ENCODE assay signal across 14 mouse cellular contexts in genomic region chr17:36019519-36019918, GRCm38 (mm10). TPM values are rescaled to one million over a fixed set of nuclear protein-coding genes. Genes with fewer than 3 reads are reported as not detected.
DNase-seq lines count a peak whose midpoint lies in the region; ATAC-seq and TF ChIP-seq lines count a peak whose summit lies in the region.
"Had no signal": no experiment of that assay in that cellular context is flagged by ENCODE, and none has a peak within 500 bp of the region (broad histone marks: within the 10 kb centered on the region; RNA-seq: fewer than 3 reads in every experiment).

No protein-coding gene starts in this region.

- H3K4me3 ChIP-seq in heart, embryonic 12.5 days, result peak overlapping the region; percentile 29
- H3K4me3 ChIP-seq in left cerebral cortex, adult 2 months, result no peak overlapping the region
- peak overlapping the region; percentile 52 for H3K4me3 ChIP-seq in MEL (ENCODE audit: control insufficient read depth in 1 of 2, insufficient read depth in 1 of 2, low read depth in 2 of 2, low read length in 2 of 2)
- peak overlapping the region; percentile 65 for H3K4me3 ChIP-seq in liver, embryonic 16.5 days (ENCODE audit: low read depth, low read length)
- H3K4me3 ChIP-seq: embryonic facial prominence, embryonic 13.5 days; forebrain, embryonic 13.5 days; hindbrain, embryonic 12.5 days; neural tube, embryonic 13.5 days had no signal

- H3K27me3 ChIP-seq in heart, embryonic 12.5 days (replicated peaks), result no peaks in the 10 kb centered on the region
- H3K27me3 ChIP-seq in MEL (ENCODE audit: control insufficient read depth in 1 of 2, insufficient read depth in 2 of 2, low read length in 2 of 2), result no peaks in the 10 kb centered on the region
- H3K27me3 ChIP-seq in liver, embryonic 16.5 days (ENCODE audit: control insufficient read depth, insufficient read depth, low read depth, low read length), result no peaks in the 10 kb centered on the region
- H3K27me3 ChIP-seq: embryonic facial prominence, embryonic 13.5 days; forebrain, embryonic 13.5 days; hindbrain, embryonic 12.5 days; neural tube, embryonic 13.5 days had no signal

- no peak for TF ChIP-seq CTCF in left cerebral cortex, adult 2 months (IDR thresholded peaks at IDR 0.05)
- TF ChIP-seq CTCF in MEL (IDR thresholded peaks at IDR 0.05 in 2 of 3, conservative IDR thresholded peaks at IDR 0.05 in 1 of 3; ENCODE audit: control insufficient read depth in 1 of 3, insufficient read depth in 1 of 3, low read depth in 2 of 3, low read length in 3 of 3, poor library complexity in 1 of 3, severe bottlenecking in 1 of 3), result no peak

- TF ChIP-seq POLR2A in MEL (IDR thresholded peaks at IDR 0.05; ENCODE audit: control insufficient read depth in 1 of 2, insufficient read depth in 1 of 2, low read depth in 1 of 2, low read length in 2 of 2, poor library complexity in 1 of 2), result no peak

- DNase-seq in heart, postnatal 10 days, result no peak
- no peak for DNase-seq in left cerebral cortex, adult 2 months (ENCODE audit: extremely low spot score in 1 of 2, low spot score in 2 of 2)
- no peak for DNase-seq in left cerebral cortex, adult 11 months (ENCODE audit: low spot score)
- peak; percentile 34 for DNase-seq in MEL (ENCODE audit: low read depth, low spot score)
- no peak for DNase-seq in left cerebral cortex, postnatal 10 days (ENCODE audit: extremely low spot score in 1 of 2, low spot score in 2 of 2)
- DNase-seq: cerebellum, postnatal 25 days; left cerebral cortex, postnatal 4 days had no signal

- intact Hi-C loops in heart, postnatal 10 days (cut with DNase I), result no loop called here
- intact Hi-C loops in left cerebral cortex, adult 2 months (cut with DNase I), result no loop called here
- intact Hi-C loops in left cerebral cortex, postnatal 10 days (cut with DNase I), result no loop called here

- H3K79me2 ChIP-seq in MEL (ENCODE audit: control insufficient read depth, insufficient read depth, low read length, poor library complexity), result peaks cover 77% of the 10 kb centered on the region

- WGBS in heart, embryonic 12.5 days, result 64% methylated on average over 3 of the region's 3 CpGs
- WGBS in liver, embryonic 16.5 days (ENCODE audit: insufficient replicate concordance), result 53% methylated on average over 3 of the region's 3 CpGs

- peak overlapping the region; percentile 78 for H3K27ac ChIP-seq in heart, embryonic 12.5 days (ENCODE audit: poor library complexity, severe bottlenecking)
- peak overlapping the region; percentile 83 for H3K27ac ChIP-seq in left cerebral cortex, adult 2 months
- H3K27ac ChIP-seq in MEL (ENCODE audit: control insufficient read depth, low read depth, low read length), result peak overlapping the region; percentile 97
- H3K27ac ChIP-seq in liver, embryonic 16.5 days (ENCODE audit: low read length), result peak overlapping the region; percentile 97
- H3K27ac ChIP-seq: embryonic facial prominence, embryonic 13.5 days; forebrain, embryonic 13.5 days; hindbrain, embryonic 12.5 days; neural tube, embryonic 13.5 days had no signal

- peak overlapping the region; percentile 57 for H3K4me2 ChIP-seq in heart, embryonic 12.5 days
- peak overlapping the region; percentile 76 for H3K4me2 ChIP-seq in liver, embryonic 16.5 days (ENCODE audit: low read depth, low read length)
- H3K4me2 ChIP-seq: embryonic facial prominence, embryonic 13.5 days; forebrain, embryonic 13.5 days; hindbrain, embryonic 12.5 days; neural tube, embryonic 13.5 days had no signal

- ATAC-seq in heart, embryonic 12.5 days (ENCODE audit: insufficient number of reproducible peaks, low FRiP score), result no peak
- no peak for ATAC-seq in liver, embryonic 16.5 days (ENCODE audit: low read depth)
- ATAC-seq: forebrain, embryonic 13.5 days; midbrain, embryonic 16.5 days had no signal

- peak overlapping the region; percentile 34; the same call in 1 of the 2 replicates for H3K9ac ChIP-seq in heart, embryonic 12.5 days
- H3K9ac ChIP-seq in MEL (ENCODE audit: control insufficient read depth, low read depth, low read length, poor library complexity, severe bottlenecking), result peak overlapping the region; percentile 60
- H3K9ac ChIP-seq in liver, embryonic 16.5 days (ENCODE audit: low read depth, low read length), result peak overlapping the region; percentile 73
- H3K9ac ChIP-seq: embryonic facial prominence, embryonic 13.5 days; forebrain, embryonic 13.5 days; hindbrain, embryonic 12.5 days; neural tube, embryonic 13.5 days had no signal

- H3K4me1 ChIP-seq in heart, embryonic 12.5 days (replicated peaks), result peaks cover 11% of the 10 kb centered on the region
- H3K4me1 ChIP-seq in MEL (ENCODE audit: control insufficient read depth in 1 of 2, insufficient read depth in 2 of 2, low read length in 2 of 2), result peaks cover 26 to 59% of the 10 kb centered on the region in 2 experiments
- peaks cover 58% of the 10 kb centered on the region for H3K4me1 ChIP-seq in liver, embryonic 16.5 days (ENCODE audit: control insufficient read depth, low read depth, low read length)

- H3K9me3 ChIP-seq in heart, embryonic 12.5 days (replicated peaks), result 0 out of 2 replicates have a peak, but pooled peaks cover 5% of the 10 kb centered on the region
- no peaks in the 10 kb centered on the region for H3K9me3 ChIP-seq in MEL (replicated peaks; ENCODE audit: insufficient read depth, low read length)
- no peaks in the 10 kb centered on the region for H3K9me3 ChIP-seq in liver, embryonic 16.5 days (replicated peaks; ENCODE audit: control insufficient read depth, low read length)
- H3K9me3 ChIP-seq: embryonic facial prominence, embryonic 13.5 days; forebrain, embryonic 13.5 days; hindbrain, embryonic 12.5 days; neural tube, embryonic 13.5 days had no signal

- no peak for TF ChIP-seq EP300 in MEL (IDR thresholded peaks at IDR 0.05; ENCODE audit: low read depth in 1 of 2, low read length in 2 of 2)

- peaks cover 14% of the 10 kb centered on the region for H3K36me3 ChIP-seq in heart, embryonic 12.5 days
- H3K36me3 ChIP-seq in MEL (ENCODE audit: control insufficient read depth in 1 of 2, insufficient read depth in 2 of 2, low read length in 2 of 2), result peaks cover 13 to 58% of the 10 kb centered on the region in 2 experiments
- peaks cover 28% of the 10 kb centered on the region for H3K36me3 ChIP-seq in liver, embryonic 16.5 days (ENCODE audit: control insufficient read depth, insufficient read depth)

- no peak for TF ChIP-seq RAD21 in MEL (IDR thresholded peaks at IDR 0.05; ENCODE audit: low read depth, low read length)

TF ChIP-seq in MEL, 35 proteins besides CTCF, POLR2A, EP300 and RAD21 (continues in another document):
- TF ChIP-seq POLR2AphosphoS2 (IDR thresholded peaks at IDR 0.05; ENCODE audit: low read length) (no peak), ZC3H11A (IDR thresholded peaks at IDR 0.05; ENCODE audit: low read depth, low read length) (no peak), MYC (IDR thresholded peaks at IDR 0.05; ENCODE audit: low read depth, low read length) (peak; percentile 97), MXI1 (IDR thresholded peaks at IDR 0.05; ENCODE audit: low read depth, low read length) (peak; percentile 90)

RNA-seq across cellular contexts. Expression of gene H2-T24, which starts 0.8 kb away (rescaled TPM):
- 3.4 and 3.9 TPM in 2 replicates for polyA plus RNA-seq in heart, embryonic 12.5 days (2016; fragmentation: Nextera tagmentation; extraction: Ambion mirVana)
- total RNA-seq in heart, postnatal 10 days (2021), result 1 to 10 TPM; 2.2 to 3.3 TPM
- 1 to 10 TPM; 1.1 to 2.5 TPM for total RNA-seq in left cerebral cortex, adult 2 months (2021)
- total RNA-seq in MEL (2012; rRNA removed), result 25.4 and 25.9 TPM in 2 replicates
- polyA plus RNA-seq in MEL (2012; ENCODE audit: insufficient read depth in 1 of 2, insufficient read length in 2 of 2, low read depth in 1 of 2, low replicate concordance in 2 of 2, missing spikeins in 1 of 2), result 10 to 100 TPM in 1 of 2 experiments, not detected in 1; 14.1 TPM
- polyA plus RNA-seq in liver, embryonic 16.5 days (2015; fragmentation: Nextera tagmentation; extraction: Ambion mirVana), result 6.6 and 7.9 TPM in 2 replicates
- under 1 TPM; 0.49 to 0.57 TPM for total RNA-seq in left cerebral cortex, postnatal 10 days (2021)

RNA-seq across cellular contexts. Expression of gene H2-T23, which starts 13.1 kb away (rescaled TPM):
- 4.7 and 5.2 TPM in 2 replicates for polyA plus RNA-seq in heart, embryonic 12.5 days (2016; fragmentation: Nextera tagmentation; extraction: Ambion mirVana)
- total RNA-seq in heart, postnatal 10 days (2021), result 10 to 100 TPM; 16.6 TPM
- total RNA-seq in left cerebral cortex, adult 2 months (2021), result 10 to 100 TPM; 13.6 to 17.2 TPM
- 18.3 and 20.3 TPM in 2 replicates for total RNA-seq in MEL (2012; rRNA removed)
- polyA plus RNA-seq in MEL (2012; ENCODE audit: insufficient read depth in 1 of 2, insufficient read length in 2 of 2, low read depth in 1 of 2, low replicate concordance in 2 of 2, missing spikeins in 1 of 2), result 10 to 100 TPM in 1 of 2 experiments, not detected in 1; 12.2 TPM
- polyA plus RNA-seq in liver, embryonic 16.5 days (2015; fragmentation: Nextera tagmentation; extraction: Ambion mirVana), result 69.6 and 73.5 TPM in 2 replicates
- 1 to 10 TPM; 2.3 to 2.7 TPM for total RNA-seq in left cerebral cortex, postnatal 10 days (2021)

RNA-seq across cellular contexts. Expression of gene H2-T22, which starts 23.0 kb away (rescaled TPM):
- polyA plus RNA-seq in heart, embryonic 12.5 days (2016; fragmentation: Nextera tagmentation; extraction: Ambion mirVana), result 4.7 and 6.1 TPM in 2 replicates
- total RNA-seq in heart, postnatal 10 days (2021), result 10 to 100 TPM; 11.0 to 11.8 TPM
- 10 to 100 TPM; 13.7 to 14.8 TPM for total RNA-seq in left cerebral cortex, adult 2 months (2021)
- total RNA-seq in MEL (2012; rRNA removed), result 22.5 and 27.0 TPM in 2 replicates
- 10 to 100 TPM in 1 of 2 experiments, not detected in 1; 45.5 TPM for polyA plus RNA-seq in MEL (2012; ENCODE audit: insufficient read depth in 1 of 2, insufficient read length in 2 of 2, low read depth in 1 of 2, low replicate concordance in 2 of 2, missing spikeins in 1 of 2)
- polyA plus RNA-seq in liver, embryonic 16.5 days (2015; fragmentation: Nextera tagmentation; extraction: Ambion mirVana), result 11.3 and 13.4 TPM in 2 replicates
- 1 to 10 TPM; 5.7 to 6.1 TPM for total RNA-seq in left cerebral cortex, postnatal 10 days (2021)

RNA-seq across cellular contexts. Expression of gene Gm6034, which starts 23.2 kb away (rescaled TPM):
- polyA plus RNA-seq in heart, embryonic 12.5 days (2016; fragmentation: Nextera tagmentation; extraction: Ambion mirVana), result not detected in 2 replicates
- under 1 TPM in 1 of 2 experiments, not detected in 1; 0.15 TPM for total RNA-seq in heart, postnatal 10 days (2021)
- not detected for total RNA-seq in left cerebral cortex, adult 2 months (2021)
- not detected in 2 replicates for total RNA-seq in MEL (2012; rRNA removed)
- polyA plus RNA-seq in MEL (2012; ENCODE audit: insufficient read depth in 1 of 2, insufficient read length in 2 of 2, low read depth in 1 of 2, low replicate concordance in 2 of 2, missing spikeins in 1 of 2), result under 1 TPM in 1 of 2 experiments, not detected in 1; 0.11 TPM
- polyA plus RNA-seq in liver, embryonic 16.5 days (2015; fragmentation: Nextera tagmentation; extraction: Ambion mirVana), result not detected in 2 replicates
- not detected for total RNA-seq in left cerebral cortex, postnatal 10 days (2021)
- total RNA-seq: left cerebral cortex, postnatal 4 days had no signal
- polyA plus RNA-seq: embryonic facial prominence, embryonic 13.5 days; forebrain, embryonic 13.5 days; hindbrain, embryonic 12.5 days; midbrain, embryonic 16.5 days; neural tube, embryonic 13.5 days had no signal

RNA-seq across cellular contexts. Expression of gene Gm11127, which starts 38.7 kb away (rescaled TPM):
- polyA plus RNA-seq in heart, embryonic 12.5 days (2016; fragmentation: Nextera tagmentation; extraction: Ambion mirVana), result not detected in 2 replicates
- total RNA-seq in heart, postnatal 10 days (2021), result 1 to 10 TPM; 2.1 to 2.4 TPM
- total RNA-seq in left cerebral cortex, adult 2 months (2021), result 1 to 10 TPM; 1.1 to 1.5 TPM
- 5.8 and 6.4 TPM in 2 replicates for total RNA-seq in MEL (2012; rRNA removed)
- 1 to 10 TPM in 1 of 2 experiments, not detected in 1; 1.5 TPM for polyA plus RNA-seq in MEL (2012; ENCODE audit: insufficient read depth in 1 of 2, insufficient read length in 2 of 2, low read depth in 1 of 2, low replicate concordance in 2 of 2, missing spikeins in 1 of 2)
- polyA plus RNA-seq in liver, embryonic 16.5 days (2015; fragmentation: Nextera tagmentation; extraction: Ambion mirVana), result 0.20 TPM in 1 of 2 replicates, not detected in the other
- total RNA-seq in left cerebral cortex, postnatal 10 days (2021), result not detected
- total RNA-seq: left cerebral cortex, postnatal 4 days had no signal
- polyA plus RNA-seq: embryonic facial prominence, embryonic 13.5 days; forebrain, embryonic 13.5 days; hindbrain, embryonic 12.5 days; midbrain, embryonic 16.5 days; neural tube, embryonic 13.5 days had no signal
